Comparison of ENCODE assay signal across 8 mouse cellular contexts in the genomic region with DNA sequence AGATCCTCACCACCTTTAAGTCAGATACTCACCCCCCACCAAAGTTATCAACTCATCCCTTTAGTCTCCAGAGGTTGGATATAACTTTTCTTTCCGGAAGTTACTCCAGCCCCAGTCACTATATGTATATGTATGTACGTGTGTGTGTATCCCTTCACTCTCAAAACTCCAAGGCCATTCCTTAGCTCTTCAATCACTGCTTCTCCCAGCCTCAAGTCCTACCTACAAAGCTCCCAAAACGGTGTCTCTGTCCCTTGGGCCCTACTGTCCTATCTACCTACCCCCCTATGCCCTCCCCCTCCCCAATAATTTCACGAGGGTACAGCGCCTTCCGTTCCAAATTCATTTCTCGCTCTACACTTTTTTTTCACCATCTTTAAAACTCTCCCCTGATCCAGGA. TPM values are rescaled to one million over a fixed set of nuclear protein-coding genes. Genes with fewer than 3 reads are reported as not detected.
DNase-seq lines count a peak whose midpoint lies in the region; ATAC-seq and TF ChIP-seq lines count a peak whose summit lies in the region.

No protein-coding gene starts in this region.

- no peaks in the 10 kb centered on the region for H3K27me3 ChIP-seq in heart, embryonic 12.5 days (replicated peaks)
- no peaks in the 10 kb centered on the region for H3K27me3 ChIP-seq in E14TG2a.4 (ENCODE audit: insufficient read depth, low read length)
- no peaks in the 10 kb centered on the region for H3K27me3 ChIP-seq in forebrain, postnatal 0 days (ENCODE audit: insufficient read depth, low read length)
- no peaks in the 10 kb centered on the region for H3K27me3 ChIP-seq in midbrain, embryonic 10.5 days (ENCODE audit: low read depth, poor library complexity, severe bottlenecking)

- peaks cover 18% of the 10 kb centered on the region for H3K36me3 ChIP-seq in heart, embryonic 12.5 days
- peaks cover 32% of the 10 kb centered on the region for H3K36me3 ChIP-seq in E14TG2a.4 (ENCODE audit: insufficient read depth, low read length)
- no peaks in the 10 kb centered on the region; the same call in 1 of the 2 replicates for H3K36me3 ChIP-seq in forebrain, postnatal 0 days (ENCODE audit: insufficient read depth)
- H3K36me3 ChIP-seq in midbrain, embryonic 10.5 days: peaks cover 17% of the 10 kb centered on the region

- peak; percentile 54; the same call in 1 of the 2 replicates for ATAC-seq in heart, embryonic 12.5 days (ENCODE audit: insufficient number of reproducible peaks, low FRiP score)
- no peak; the same call in 1 of the 2 replicates for ATAC-seq in forebrain, postnatal 0 days

- H3K4me1 ChIP-seq in heart, embryonic 12.5 days (replicated peaks): 0 out of 2 replicates have a peak, but pooled peaks cover 1% of the 10 kb centered on the region
- H3K4me1 ChIP-seq in E14TG2a.4 (replicated peaks; ENCODE audit: low read depth, low read length): peaks cover 49% of the 10 kb centered on the region
- no peaks in the 10 kb centered on the region for H3K4me1 ChIP-seq in forebrain, postnatal 0 days (ENCODE audit: insufficient read depth)
- no peaks in the 10 kb centered on the region for H3K4me1 ChIP-seq in midbrain, embryonic 10.5 days

- H3K9me3 ChIP-seq in heart, embryonic 12.5 days (replicated peaks): no peaks in the 10 kb centered on the region
- no peaks in the 10 kb centered on the region for H3K9me3 ChIP-seq in E14TG2a.4 (ENCODE audit: low read length)
- H3K9me3 ChIP-seq in forebrain, postnatal 0 days (ENCODE audit: low read length): no peaks in the 10 kb centered on the region
- no peaks in the 10 kb centered on the region for H3K9me3 ChIP-seq in midbrain, embryonic 10.5 days (replicated peaks)

- H3K4me3 ChIP-seq in heart, embryonic 12.5 days: peak overlapping the region; percentile 73
- H3K4me3 ChIP-seq in E14TG2a.4 (replicated peaks; ENCODE audit: low read length): peak overlapping the region; percentile 81
- peak overlapping the region; percentile 52 for H3K4me3 ChIP-seq in forebrain, postnatal 0 days (ENCODE audit: low read depth, low read length)
- H3K4me3 ChIP-seq in midbrain, embryonic 10.5 days: peak overlapping the region; percentile 68

- peak overlapping the region; percentile 89 for H3K27ac ChIP-seq in heart, embryonic 12.5 days (ENCODE audit: poor library complexity, severe bottlenecking)
- no peak overlapping the region for H3K27ac ChIP-seq in forebrain, postnatal 0 days (ENCODE audit: low read depth, low read length)
- H3K27ac ChIP-seq in midbrain, embryonic 10.5 days (replicated peaks): peak overlapping the region; percentile 87

- peak overlapping the region; percentile 88 for H3K9ac ChIP-seq in heart, embryonic 12.5 days
- peak overlapping the region; percentile 59 for H3K9ac ChIP-seq in forebrain, postnatal 0 days

- WGBS in heart, embryonic 12.5 days: 19% methylated on average over 7 of the region's 7 CpGs
- 40% methylated on average over 7 of the region's 7 CpGs for WGBS in forebrain, postnatal 0 days
- 30% methylated on average over 7 of the region's 7 CpGs for WGBS in midbrain, embryonic 10.5 days

- no peak for DNase-seq in heart, postnatal 36 days
- DNase-seq in forebrain, postnatal 0 days: no peak
- no peak for DNase-seq in midbrain, embryonic 10.5 days (ENCODE audit: low spot score)
- no peak for DNase-seq in thymus, postnatal 10 days (ENCODE audit: low spot score in 2 of 2)
- DNase-seq in cerebellum, adult 9-11 months: no peak
- no peak for DNase-seq in ovary, adult 18-20 months (ENCODE audit: low spot score)

- intact Hi-C loops in heart, postnatal 36 days (cut with DNase I): no loop called here

- peak overlapping the region; percentile 73 for H3K4me2 ChIP-seq in heart, embryonic 12.5 days
- H3K4me2 ChIP-seq in forebrain, postnatal 0 days (ENCODE audit: low read depth): peak overlapping the region; percentile 52

- no peak for TF ChIP-seq CTCF in E14TG2a.4 (conservative IDR thresholded peaks at IDR 0.05; ENCODE audit: low read length)
- no peak for TF ChIP-seq CTCF in forebrain, postnatal 0 days (IDR thresholded peaks at IDR 0.05; ENCODE audit: low read depth)

RNA-seq across cellular contexts. Expression of gene Lamp2, which starts 0.8 kb away (rescaled TPM):
- polyA plus RNA-seq in heart, embryonic 12.5 days (2016; fragmentation: Nextera tagmentation; extraction: Ambion mirVana): 149 and 153 TPM in 2 replicates
- total RNA-seq in heart, postnatal 36 days (2021): 100 to 1,000 TPM; 140 to 146 TPM
- total RNA-seq in forebrain, postnatal 0 days (2014; rRNA removed): 48.9 and 53.5 TPM in 2 replicates
- polyA plus RNA-seq in forebrain, postnatal 0 days (2015; fragmentation: Nextera tagmentation; extraction: Ambion mirVana): 59.6 and 62.5 TPM in 2 replicates
- 69.8 and 72.4 TPM in 2 replicates for polyA plus RNA-seq in midbrain, embryonic 10.5 days (2016; fragmentation: Nextera tagmentation; extraction: Ambion mirVana)
